Mouse (Mus musculus) G1E (cell line): ENCODE data around the gene Agpat1. TPM values are rescaled to one million over a fixed set of nuclear protein-coding genes. Genes with fewer than 3 reads are reported as not detected.

Source experiments
- ATAC-seq: 2 replicates; pipeline ENCODE4 v1.8.0; 2016; ENCODE audit warnings: mild to moderate bottlenecking; ENCODE audit not compliant: insufficient number of reproducible peaks, poor library complexity, low FRiP score, severe bottlenecking; ENCODE audit errors: extremely low read depth
- DNase-seq: peaks from one replicate; pipeline ENCODE4 v3.0.0; 2012; ENCODE audit warnings: low spot score
- H3K27me3 ChIP-seq: 2 replicates; pipeline ENCODE4 v1.6.1; 2012; ENCODE audit warnings: mild to moderate bottlenecking, low read length, inconsistent platforms; ENCODE audit not compliant: insufficient read depth
- H3K36me3 ChIP-seq: replicated peaks from 2 replicates; pipeline ENCODE3; 2012; ENCODE audit warnings: mild to moderate bottlenecking, inconsistent platforms
- H3K4me1 ChIP-seq: 2 replicates; pipeline ENCODE4 v1.6.1; 2012; ENCODE audit warnings: low read depth, low read length, inconsistent platforms, mixed read lengths; ENCODE audit not compliant: insufficient read depth
- H3K4me3 ChIP-seq: 2 replicates; pipeline ENCODE4 v1.5.1; 2012; ENCODE audit warnings: low read depth, mild to moderate bottlenecking, inconsistent platforms, low read length, moderate library complexity, mixed read lengths
- H3K9me3 ChIP-seq: replicated peaks from 2 replicates; pipeline ENCODE4 v1.6.1; 2012; ENCODE audit warnings: inconsistent platforms
- CTCF ChIP-seq: IDR thresholded peaks from 2 replicates; pipeline ENCODE4 v1.5.1; 2012; ENCODE audit warnings: low read depth, low read length, inconsistent platforms, mixed read lengths
- GATA1 ChIP-seq: IDR thresholded peaks from 2 replicates; pipeline ENCODE4 v1.6.1; 2012; ENCODE audit warnings: borderline replicate concordance, low read length, inconsistent platforms, mixed read lengths
- GATA2 ChIP-seq: IDR thresholded peaks from 2 replicates; pipeline ENCODE4 v1.6.1; 2012; ENCODE audit warnings: low read depth, low read length, inconsistent platforms, borderline replicate concordance
- POLR2AphosphoS5 ChIP-seq: IDR thresholded peaks from 2 replicates; pipeline ENCODE4 v1.6.1; 2012; ENCODE audit warnings: low read depth, low read length, inconsistent platforms; ENCODE audit not compliant: insufficient replicate concordance
- TAL1 ChIP-seq: conservative IDR thresholded peaks from 2 replicates; pipeline ENCODE4 v1.6.1; 2012; ENCODE audit warnings: low read depth, low read length, inconsistent platforms, mixed read lengths
- polyA plus RNA-seq: library from polyadenylated mRNA; stranded (reverse); fragments of >175 nt; gene quantifications from 2 replicates; pipeline ENCODE4 v1.2.3, GENCODE M21; 2012
- total RNA-seq, 2 experiments: library from RNA; stranded (forward) in 1 of 2; stranded (reverse) in 1 of 2; fragments of 200-1000 nt in 1 of 2; fragments of >200 nt in 1 of 2; fragmentation: Nextera tagmentation in 1 of 2; gene quantifications; 2 replicates each; pipeline ENCODE4 v1.2.3; 2014 to 2017

Gene Agpat1
- total and polyA plus RNA-seq, 3 experiments: 24.7 to 165 (median 96.4) TPM

- Histone ChIP-seq H3K4me3 (no peak within 1 kb of the TSS), H3K4me1 (peaks cover 26% of the 10 kb centered on the region)
Observed at GRCm38 (mm10) chr17:34629221-34629751, 25.2 kb downstream of the Agpat1 start, which contains the start of gene Prrt1. Gene Prrt1 (plus strand): TSS chr17:34629533.

GRCm38 (mm10) chr17:34629796-34630603 is 25.9 kb downstream of the Agpat1 start:
- H3K4me1 ChIP-seq: peaks cover 26% of the 10 kb centered on the region
- no peak overlapping the region for H3K4me3 ChIP-seq
- TF ChIP-seq GATA2 (no peak), POLR2AphosphoS5 (no peak), CTCF (no peak), TAL1 (no peak), GATA1 (no peak)

More at GRCm38 (mm10) chr17:34629221-34629751, 25.2 kb downstream of the Agpat1 start, which contains the start of gene Prrt1:
- no peak for TF ChIP-seq GATA2
- TF ChIP-seq GATA1: no peak
- TF ChIP-seq POLR2AphosphoS5: no peak
- no peak for TF ChIP-seq CTCF
- no peak for TF ChIP-seq TAL1
- no peaks in the 10 kb centered on the region for H3K9me3 ChIP-seq
- peaks cover 47% of the 10 kb centered on the region for H3K27me3 ChIP-seq
- H3K36me3 ChIP-seq: peaks cover 6% of the 10 kb centered on the region
- ATAC-seq (no peak), DNase-seq (no peak)

GRCm38 (mm10) chr17:34630761-34631301 is 26.8 kb downstream of the Agpat1 start:
- Histone ChIP-seq H3K27me3 (peaks cover 48% of the 10 kb centered on the region), H3K9me3 (no peaks in the 10 kb centered on the region), H3K4me3 (no peak overlapping the region), H3K4me1 (peaks cover 24% of the 10 kb centered on the region), H3K36me3 (no peaks in the 10 kb centered on the region)
- ATAC-seq: no peak
- no peak for TF ChIP-seq TAL1
- no peak for TF ChIP-seq GATA2
- no peak for TF ChIP-seq CTCF
- no peak for TF ChIP-seq POLR2AphosphoS5
- no peak for TF ChIP-seq GATA1
- no peak for DNase-seq

More at GRCm38 (mm10) chr17:34629796-34630603, 25.9 kb downstream of the Agpat1 start:
- DNase-seq (no peak), ATAC-seq (no peak)
- H3K36me3 ChIP-seq: peaks cover 6% of the 10 kb centered on the region
- H3K27me3 ChIP-seq: peaks cover 47% of the 10 kb centered on the region
- H3K9me3 ChIP-seq: no peaks in the 10 kb centered on the region

GRCm38 (mm10) chr17:34631647-34632046 is 27.6 kb downstream of the Agpat1 start:
- TF ChIP-seq CTCF: no peak
- TF ChIP-seq POLR2AphosphoS5: no peak
- TF ChIP-seq GATA1: no peak
- no peak for TF ChIP-seq GATA2
- no peak for TF ChIP-seq TAL1
- no peak for DNase-seq
- Histone ChIP-seq H3K36me3 (no peaks in the 10 kb centered on the region), H3K9me3 (no peaks in the 10 kb centered on the region), H3K4me1 (peaks cover 16% of the 10 kb centered on the region), H3K27me3 (peaks cover 50% of the 10 kb centered on the region), H3K4me3 (no peak overlapping the region)
- ATAC-seq: no peak

GRCm38 (mm10) chr17:34632261-34632691 is 28.2 kb downstream of the Agpat1 start:
- DNase-seq: no peak
- Histone ChIP-seq H3K36me3 (no peaks in the 10 kb centered on the region), H3K9me3 (no peaks in the 10 kb centered on the region), H3K4me3 (no peak overlapping the region), H3K4me1 (peaks cover 13% of the 10 kb centered on the region), H3K27me3 (peaks cover 50% of the 10 kb centered on the region)
- no peak for ATAC-seq
- TF ChIP-seq GATA1 (no peak), GATA2 (no peak), POLR2AphosphoS5 (no peak), TAL1 (no peak), CTCF (no peak)

GRCm38 (mm10) chr17:34635671-34636070 is 31.6 kb downstream of the Agpat1 start:
- H3K9me3 ChIP-seq: no peaks in the 10 kb centered on the region
- DNase-seq (no peak), ATAC-seq (no peak)
- H3K27me3 ChIP-seq: peaks cover 41% of the 10 kb centered on the region
- H3K4me1 ChIP-seq: no peaks in the 10 kb centered on the region
- no peaks in the 10 kb centered on the region for H3K36me3 ChIP-seq
- no peak overlapping the region for H3K4me3 ChIP-seq
- TF ChIP-seq CTCF: no peak
- TF ChIP-seq TAL1: no peak
- TF ChIP-seq GATA2: no peak
- no peak for TF ChIP-seq GATA1
- TF ChIP-seq POLR2AphosphoS5: no peak

- Histone ChIP-seq H3K36me3 (no peaks in the 10 kb centered on the region), H3K27me3 (peaks cover 51% of the 10 kb centered on the region), H3K4me1 (no peaks in the 10 kb centered on the region), H3K4me3 (no peak overlapping the region), H3K9me3 (no peaks in the 10 kb centered on the region)
- no peak for ATAC-seq
- no peak for DNase-seq
- TF ChIP-seq POLR2AphosphoS5 (no peak), GATA1 (no peak), TAL1 (no peak), GATA2 (no peak), CTCF (no peak)
Observed at GRCm38 (mm10) chr17:34637459-34637858, 33.4 kb downstream of the Agpat1 start.
